Comparison of ENCODE assay signal across 28 mouse cellular contexts in genomic region chr8:110008228-110008994, GRCm38 (mm10). TPM values are rescaled to one million over a fixed set of nuclear protein-coding genes. Genes with fewer than 3 reads are reported as not detected.
DNase-seq lines count a peak whose midpoint lies in the region; ATAC-seq lines count a peak whose summit lies in the region.
"Had no signal": no experiment of that assay in that cellular context is flagged by ENCODE, and none has a peak within 500 bp of the region (broad histone marks: within the 10 kb centered on the region; RNA-seq: fewer than 3 reads in every experiment).

No protein-coding gene starts in this region.

- peak; percentile 75 for DNase-seq in heart, adult 11 months
- no peak for DNase-seq in heart, postnatal 36 days
- peak; percentile 20 for DNase-seq in MEL-GATA-1-ER (ENCODE audit: extremely low read depth, low read depth)
- DNase-seq in cerebellum, postnatal 36 days, result no peak
- DNase-seq in hindbrain, embryonic 11.5 days (ENCODE audit: low spot score), result no peak
- no peak for DNase-seq in left cerebral cortex, postnatal 14 days (ENCODE audit: low spot score in 2 of 2)
- DNase-seq: adrenal gland, adult 2 months; adrenal gland, postnatal 36 days; B cell, adult 2 months; cerebellum, adult 11 months; cerebellum, adult 8-10 months; cerebellum, postnatal 14 days; gastrocnemius, postnatal 10 days; heart, adult 2 months; heart, postnatal 14 days had no signal

- H3K27ac ChIP-seq in intestine, embryonic 16.5 days (ENCODE audit: low read length), result no peak overlapping the region
- no peak overlapping the region for H3K27ac ChIP-seq in hindbrain, embryonic 11.5 days (ENCODE audit: low read depth, low read length)
- H3K27ac ChIP-seq: embryonic facial prominence, embryonic 12.5 days; forebrain, embryonic 15.5 days; heart, adult 2 months; heart, embryonic 15.5 days; hindbrain, embryonic 10.5 days had no signal

- H3K9ac ChIP-seq in intestine, embryonic 16.5 days (ENCODE audit: low read depth, low read length), result no peak overlapping the region
- no peak overlapping the region for H3K9ac ChIP-seq in hindbrain, embryonic 11.5 days (ENCODE audit: low read depth, low read length)
- H3K9ac ChIP-seq: embryonic facial prominence, embryonic 12.5 days; forebrain, embryonic 15.5 days; heart, embryonic 15.5 days had no signal

- intact Hi-C loops in heart, postnatal 36 days (cut with DNase I), result no loop called here
- intact Hi-C loops in left cerebral cortex, postnatal 14 days (cut with DNase I), result no loop called here

- no peak overlapping the region for H3K4me2 ChIP-seq in intestine, embryonic 16.5 days (ENCODE audit: low read depth, low read length)
- H3K4me2 ChIP-seq in hindbrain, embryonic 11.5 days (replicated peaks; ENCODE audit: low read depth, low read length), result no peak overlapping the region
- H3K4me2 ChIP-seq: embryonic facial prominence, embryonic 12.5 days; forebrain, embryonic 15.5 days; heart, embryonic 11.5 days; heart, embryonic 15.5 days had no signal

- 74% methylated on average over 25 of the region's 26 CpGs for WGBS in intestine, embryonic 16.5 days
- WGBS in hindbrain, embryonic 11.5 days, result 92% methylated on average over 26 of the region's 26 CpGs

- H3K36me3 ChIP-seq in intestine, embryonic 16.5 days (ENCODE audit: control insufficient read depth, insufficient read depth, low read length), result no peaks in the 10 kb centered on the region
- no peaks in the 10 kb centered on the region for H3K36me3 ChIP-seq in hindbrain, embryonic 11.5 days (ENCODE audit: control insufficient read depth, insufficient read depth, low read length)
- H3K36me3 ChIP-seq: embryonic facial prominence, embryonic 12.5 days; forebrain, embryonic 15.5 days; heart, embryonic 15.5 days; hindbrain, embryonic 10.5 days had no signal

- H3K9me3 ChIP-seq in intestine, embryonic 16.5 days (ENCODE audit: control insufficient read depth, low read length), result no peaks in the 10 kb centered on the region
- H3K9me3 ChIP-seq in hindbrain, embryonic 11.5 days (ENCODE audit: control insufficient read depth, low read length), result no peaks in the 10 kb centered on the region
- H3K9me3 ChIP-seq: embryonic facial prominence, embryonic 12.5 days; forebrain, embryonic 15.5 days; heart, embryonic 15.5 days; hindbrain, embryonic 10.5 days had no signal

- H3K27me3 ChIP-seq in intestine, embryonic 16.5 days (replicated peaks; ENCODE audit: control insufficient read depth, insufficient read depth, low read length), result no peaks in the 10 kb centered on the region
- no peaks in the 10 kb centered on the region for H3K27me3 ChIP-seq in hindbrain, embryonic 11.5 days (ENCODE audit: control insufficient read depth, insufficient read depth, low read length)
- H3K27me3 ChIP-seq: embryonic facial prominence, embryonic 12.5 days; forebrain, embryonic 15.5 days; heart, embryonic 15.5 days had no signal

- H3K4me1 ChIP-seq in intestine, embryonic 16.5 days (ENCODE audit: control insufficient read depth, insufficient read depth, low read length), result no peaks in the 10 kb centered on the region
- H3K4me1 ChIP-seq in hindbrain, embryonic 11.5 days (replicated peaks; ENCODE audit: control insufficient read depth, insufficient read depth, low read length), result no peaks in the 10 kb centered on the region
- H3K4me1 ChIP-seq: embryonic facial prominence, embryonic 12.5 days; heart, embryonic 15.5 days had no signal

- peak; percentile 75 for ATAC-seq in intestine, embryonic 16.5 days
- no peak for ATAC-seq in hindbrain, embryonic 11.5 days (ENCODE audit: low FRiP score)
- ATAC-seq: CD4-positive, CD25-positive, alpha-beta regulatory T cell, adult 4 months; forebrain, embryonic 15.5 days; hindbrain, embryonic 16.5 days had no signal

- no peak overlapping the region for H3K4me3 ChIP-seq in intestine, embryonic 16.5 days (ENCODE audit: low read length)
- no peak overlapping the region for H3K4me3 ChIP-seq in hindbrain, embryonic 11.5 days (ENCODE audit: low read depth, low read length)
- H3K4me3 ChIP-seq: embryonic facial prominence, embryonic 12.5 days; forebrain, embryonic 15.5 days; heart, adult 2 months; heart, embryonic 15.5 days; hindbrain, embryonic 10.5 days had no signal

RNA-seq across cellular contexts. Expression of gene Tat, which starts 18.2 kb away (rescaled TPM):
- total RNA-seq in heart, postnatal 36 days (2021), result 1 to 10 TPM in 1 of 2 experiments, under 1 TPM in 1; 0.38 to 1.3 TPM
- polyA plus RNA-seq in intestine, embryonic 16.5 days (2015; fragmentation: Nextera tagmentation; extraction: Ambion mirVana), result not detected in 2 replicates
- polyA plus RNA-seq in hindbrain, embryonic 11.5 days (2014; fragmentation: Nextera tagmentation; extraction: Ambion mirVana), result not detected in 2 replicates
- not detected for total RNA-seq in left cerebral cortex, postnatal 14 days (2021)
- total RNA-seq: gastrocnemius, postnatal 10 days had no signal
- polyA plus RNA-seq: CD4-positive, CD25-positive, alpha-beta regulatory T cell, adult 4 months; cortical plate, adult 2 months; embryonic facial prominence, embryonic 12.5 days; forebrain, embryonic 11.5 days; forebrain, embryonic 15.5 days; heart, embryonic 11.5 days; hindbrain, embryonic 10.5 days; hindbrain, embryonic 16.5 days; intestine, embryonic 14.5 days had no signal

RNA-seq across cellular contexts. Expression of gene Chst4, which starts 31.1 kb away (rescaled TPM):
- 1 to 10 TPM; 3.3 to 7.0 TPM for total RNA-seq in heart, postnatal 36 days (2021)
- 3.9 and 4.4 TPM in 2 replicates for polyA plus RNA-seq in intestine, embryonic 16.5 days (2015; fragmentation: Nextera tagmentation; extraction: Ambion mirVana)
- polyA plus RNA-seq in hindbrain, embryonic 11.5 days (2014; fragmentation: Nextera tagmentation; extraction: Ambion mirVana), result 0.14 TPM in 1 of 2 replicates, not detected in the other
- not detected for total RNA-seq in left cerebral cortex, postnatal 14 days (2021)
- total RNA-seq: gastrocnemius, postnatal 10 days; gastrocnemius, postnatal 4 days had no signal
- polyA plus RNA-seq: brain, embryonic 14.5 days; CD4-positive, CD25-positive, alpha-beta regulatory T cell, adult 4 months; embryonic facial prominence, embryonic 12.5 days; forebrain, embryonic 11.5 days; forebrain, embryonic 15.5 days; hindbrain, embryonic 10.5 days; hindbrain, embryonic 16.5 days had no signal

RNA-seq across cellular contexts. Expression of gene Marveld3, which starts 46.4 kb away (rescaled TPM):
- under 1 TPM; 0.14 to 0.19 TPM for total RNA-seq in heart, postnatal 36 days (2021)
- polyA plus RNA-seq in intestine, embryonic 16.5 days (2015; fragmentation: Nextera tagmentation; extraction: Ambion mirVana), result 12.0 and 17.1 TPM in 2 replicates
- polyA plus RNA-seq in hindbrain, embryonic 11.5 days (2014; fragmentation: Nextera tagmentation; extraction: Ambion mirVana), result 0.52 and 0.82 TPM in 2 replicates
- under 1 TPM in 1 of 2 experiments, not detected in 1; 0.17 TPM for total RNA-seq in left cerebral cortex, postnatal 14 days (2021)
- polyA plus RNA-seq: adrenal gland, adult 2 months; CD4-positive, CD25-positive, alpha-beta regulatory T cell, adult 4 months; heart, embryonic 11.5 days had no signal

Comparison
In these comparisons a context has a peak if more than half of its experiments do, and no peak if none do; other contexts are left out.
1. DNase-seq: peak in heart, adult 11 months (single experiment) and MEL-GATA-1-ER (single experiment); none in heart, postnatal 36 days (0 of 2), cerebellum, postnatal 36 days (0 of 2), hindbrain, embryonic 11.5 days (single experiment) and left cerebral cortex, postnatal 14 days (0 of 2).
2. RNA of gene Chst4, which starts 31.1 kb away (total RNA-seq): 3.3 to 7.0 TPM in heart, postnatal 36 days; not detected in left cerebral cortex, postnatal 14 days; every median in the first group is over 4 times any median in the second.